Mouse (Mus musculus): Measurements from ENCODE around the gene Myo9a. TPM values are rescaled to one million over a fixed set of nuclear protein-coding genes. Genes with fewer than 3 reads are reported as not detected.
"Not testable (repeated sequence)": the region's sequence is repeated elsewhere in the genome, so short reads cannot be mapped to it uniquely, and the experiment has no call there.

Myo9a gene
- polyA plus RNA-seq, 1 experiment, result 23.8 TPM

DNA sequence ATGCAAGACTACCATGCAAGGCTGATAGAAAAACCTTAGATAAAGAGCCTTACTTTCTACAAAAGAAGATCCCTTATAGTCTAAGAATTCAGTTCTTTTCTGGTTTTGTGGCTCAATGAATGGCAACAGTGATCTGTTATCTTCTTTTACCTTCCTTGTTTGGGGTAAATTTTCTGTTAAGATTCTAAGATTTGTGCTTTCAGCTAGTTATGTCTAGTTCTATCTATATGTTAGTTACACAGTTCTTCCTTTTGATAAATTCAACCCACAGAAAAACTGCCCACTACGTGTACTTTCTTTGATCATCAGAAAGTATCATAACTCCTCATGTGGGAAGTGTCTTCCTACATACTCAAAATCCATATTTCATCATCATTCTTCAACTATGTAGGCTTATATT is 164.1 kb downstream of the Myo9a start:
- H3K4me3 ChIP-seq (ENCODE audit: insufficient read depth, low read length), result no peak overlapping the region
- H3K27ac ChIP-seq (ENCODE audit: insufficient read depth, low read length), result no peak overlapping the region
- no peak for TF ChIP-seq POLR2A (IDR thresholded peaks at IDR 0.05; ENCODE audit: extremely low read depth, insufficient read depth, low read length)
- no peak for TF ChIP-seq CTCF (IDR thresholded peaks at IDR 0.05; ENCODE audit: extremely low read depth, insufficient read depth, low read length)
- H3K4me1 ChIP-seq (ENCODE audit: control insufficient read depth, insufficient read depth, low read length), result no peaks in the 10 kb centered on the region

DNA sequence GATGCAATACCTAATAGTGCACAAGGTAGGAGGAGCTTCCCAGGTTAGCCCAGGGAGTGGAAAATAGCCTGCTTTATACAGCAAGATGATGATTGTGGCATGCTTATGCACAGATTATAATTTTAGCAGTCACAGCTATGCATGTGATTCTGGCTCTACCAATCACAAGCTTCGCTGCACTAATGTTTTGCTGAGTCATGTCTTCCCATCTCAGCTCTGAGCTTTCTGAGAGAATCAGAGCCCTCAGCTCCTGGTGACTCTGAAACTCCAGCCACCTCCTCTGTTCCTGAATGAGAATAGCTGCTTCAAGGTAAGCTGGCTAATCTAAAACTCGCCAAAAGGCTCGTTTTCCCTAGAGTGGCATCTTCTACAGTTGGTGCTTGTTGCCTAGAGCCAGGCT is 179.6 kb downstream of the Myo9a start:
- no peaks in the 10 kb centered on the region for H3K4me1 ChIP-seq (ENCODE audit: control insufficient read depth, insufficient read depth, low read length)
- H3K27ac ChIP-seq (ENCODE audit: insufficient read depth, low read length), result no peak overlapping the region
- no peak for TF ChIP-seq POLR2A (IDR thresholded peaks at IDR 0.05; ENCODE audit: extremely low read depth, insufficient read depth, low read length)
- no peak for TF ChIP-seq CTCF (IDR thresholded peaks at IDR 0.05; ENCODE audit: extremely low read depth, insufficient read depth, low read length)
- no peak overlapping the region for H3K4me3 ChIP-seq (ENCODE audit: insufficient read depth, low read length)

DNA sequence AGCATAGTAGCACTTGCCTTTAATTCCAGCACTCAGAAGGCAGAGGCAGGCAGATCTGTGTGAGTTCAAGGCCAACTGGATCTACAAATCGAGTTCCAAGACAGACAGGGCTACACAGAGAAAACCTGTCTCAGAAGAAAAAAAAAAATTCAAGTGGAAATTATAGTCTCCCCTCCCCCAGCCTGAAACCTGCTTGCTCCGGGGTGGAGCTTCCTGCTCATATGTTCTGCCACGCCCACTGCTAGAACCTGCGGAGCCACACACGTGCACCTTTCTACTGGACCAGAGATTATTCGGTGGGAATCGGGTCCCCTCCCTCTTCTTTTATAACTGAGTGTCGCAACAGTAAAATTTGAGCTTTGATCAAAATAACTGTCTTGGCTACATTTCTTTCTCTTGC is 185.2 kb downstream of the Myo9a start:
- not testable (repeated sequence) for H3K4me3 ChIP-seq (ENCODE audit: insufficient read depth, low read length); H3K4me1 ChIP-seq (ENCODE audit: control insufficient read depth, insufficient read depth, low read length); H3K27ac ChIP-seq (ENCODE audit: insufficient read depth, low read length)

GRCm38 (mm10) chr9:59938529-59938928 is 187.8 kb downstream of the Myo9a start:
- TF ChIP-seq CTCF (IDR thresholded peaks at IDR 0.05; ENCODE audit: extremely low read depth, insufficient read depth, low read length), result no peak
- no peak for TF ChIP-seq POLR2A (IDR thresholded peaks at IDR 0.05; ENCODE audit: extremely low read depth, insufficient read depth, low read length)
- H3K4me3 ChIP-seq (ENCODE audit: insufficient read depth, low read length), result no peak overlapping the region
- H3K4me1 ChIP-seq (ENCODE audit: control insufficient read depth, insufficient read depth, low read length), result no peaks in the 10 kb centered on the region
- H3K27ac ChIP-seq (ENCODE audit: insufficient read depth, low read length), result no peak overlapping the region

DNA sequence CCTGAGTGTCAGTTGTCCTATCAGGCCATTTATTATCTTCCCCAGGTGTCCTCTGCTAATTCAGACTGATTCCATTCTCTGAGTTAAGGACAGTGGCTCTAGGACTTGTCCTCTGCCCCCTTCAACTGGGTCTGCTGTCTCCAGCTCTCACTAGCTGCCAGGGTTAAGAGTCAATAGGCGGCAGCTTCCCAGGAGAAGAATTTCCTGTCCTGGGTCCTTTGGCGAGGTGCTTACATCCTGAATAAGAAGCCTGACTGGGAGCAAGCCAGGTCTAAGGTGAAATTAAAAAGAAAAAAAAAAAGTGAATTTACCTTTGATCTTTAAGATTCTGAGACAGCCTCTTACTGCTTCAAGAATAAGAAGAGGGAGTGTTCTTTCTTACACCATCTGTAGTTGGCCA is 189.0 kb downstream of the Myo9a start:
- no peaks in the 10 kb centered on the region for H3K4me1 ChIP-seq (ENCODE audit: control insufficient read depth, insufficient read depth, low read length)
- H3K4me3 ChIP-seq (ENCODE audit: insufficient read depth, low read length), result no peak overlapping the region
- no peak for TF ChIP-seq CTCF (IDR thresholded peaks at IDR 0.05; ENCODE audit: extremely low read depth, insufficient read depth, low read length)
- no peak for TF ChIP-seq POLR2A (IDR thresholded peaks at IDR 0.05; ENCODE audit: extremely low read depth, insufficient read depth, low read length)
- no peak overlapping the region for H3K27ac ChIP-seq (ENCODE audit: insufficient read depth, low read length)

DNA sequence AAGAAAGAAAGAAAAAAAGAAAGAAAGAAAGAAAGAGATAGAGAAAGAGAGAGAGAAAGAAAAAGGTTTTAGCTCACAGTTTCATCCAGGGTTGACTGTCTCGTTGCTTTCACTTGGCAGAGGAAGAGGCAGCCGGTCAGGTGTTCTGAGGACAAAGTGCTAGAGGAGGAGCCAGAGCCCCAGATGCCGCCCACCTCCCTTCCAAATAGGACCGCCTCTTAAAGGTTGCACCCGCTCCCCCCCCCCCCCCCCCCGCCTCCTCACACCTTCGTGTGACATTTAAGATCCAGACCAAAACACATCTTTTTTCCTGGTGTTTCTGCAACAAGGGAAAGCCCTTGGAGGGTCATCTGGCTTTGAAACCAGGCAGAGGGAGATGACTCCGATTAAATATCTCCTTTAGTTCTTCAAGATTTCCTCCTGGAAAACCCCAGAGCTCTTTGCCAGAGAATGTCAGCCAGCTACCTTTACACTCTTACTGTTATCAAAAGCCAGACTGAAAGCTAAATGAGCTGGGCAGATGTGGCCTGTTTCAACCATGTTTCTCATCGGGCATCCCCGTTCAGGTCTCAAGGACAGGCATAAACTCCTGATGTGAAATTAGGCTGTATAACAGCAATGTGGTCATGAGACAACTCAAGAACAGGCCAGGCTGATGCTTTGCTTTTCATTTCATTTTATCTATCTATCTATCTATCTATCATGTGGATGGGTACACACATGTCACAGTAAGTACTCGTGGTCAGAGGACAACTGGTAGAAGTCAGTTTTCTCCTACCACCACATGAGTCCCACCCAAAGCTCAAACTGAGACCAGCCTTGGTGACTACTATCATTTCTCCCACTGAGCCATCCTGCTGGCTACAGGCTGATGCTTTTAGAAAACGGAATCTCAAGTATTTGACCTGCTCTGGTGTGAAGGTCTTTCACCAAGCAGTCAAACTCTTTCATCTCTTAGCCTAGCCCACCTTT is 190.5 kb downstream of the Myo9a start:
- no peak overlapping the region for H3K4me3 ChIP-seq (ENCODE audit: insufficient read depth, low read length)
- no peaks in the 10 kb centered on the region for H3K4me1 ChIP-seq (ENCODE audit: control insufficient read depth, insufficient read depth, low read length)
- no peak overlapping the region for H3K27ac ChIP-seq (ENCODE audit: insufficient read depth, low read length)
- no peak for TF ChIP-seq POLR2A (IDR thresholded peaks at IDR 0.05; ENCODE audit: extremely low read depth, insufficient read depth, low read length)
- TF ChIP-seq CTCF (IDR thresholded peaks at IDR 0.05; ENCODE audit: extremely low read depth, insufficient read depth, low read length), result no peak

GRCm38 (mm10) chr9:59941885-59942350 is 191.2 kb downstream of the Myo9a start:
- Histone ChIP-seq H3K27ac (ENCODE audit: insufficient read depth, low read length) (no peak overlapping the region), H3K4me1 (ENCODE audit: control insufficient read depth, insufficient read depth, low read length) (no peaks in the 10 kb centered on the region), H3K4me3 (ENCODE audit: insufficient read depth, low read length) (no peak overlapping the region)
- TF ChIP-seq POLR2A (IDR thresholded peaks at IDR 0.05; ENCODE audit: extremely low read depth, insufficient read depth, low read length) (no peak), CTCF (IDR thresholded peaks at IDR 0.05; ENCODE audit: extremely low read depth, insufficient read depth, low read length) (no peak)

DNA sequence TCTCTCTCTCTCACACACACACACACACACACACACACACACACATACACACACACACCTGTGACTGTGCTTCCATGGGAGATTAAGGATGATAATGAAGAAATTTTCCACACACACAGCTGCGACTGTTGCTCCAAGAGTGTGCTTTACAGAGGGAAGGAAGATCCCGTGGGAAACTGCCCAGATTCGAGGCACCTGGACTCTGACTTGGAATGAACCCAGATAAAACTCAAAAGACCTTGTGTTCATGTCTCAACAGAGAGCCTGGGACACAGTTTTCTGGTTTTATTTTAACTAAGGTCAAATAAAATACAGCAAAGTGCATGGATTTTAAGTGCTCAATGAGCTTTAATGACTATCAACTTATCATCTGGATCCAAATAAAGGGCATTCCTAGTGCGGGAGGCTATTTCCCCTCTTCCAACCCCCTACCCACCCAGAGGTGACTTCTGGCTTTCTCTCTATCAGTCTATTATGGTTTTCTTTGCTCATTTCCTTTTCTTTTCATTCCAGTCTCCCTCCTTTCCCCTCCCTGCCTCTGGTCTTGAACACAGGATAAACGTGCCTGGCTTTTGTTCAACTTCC is 191.9 kb downstream of the Myo9a start:
- Histone ChIP-seq H3K4me1 (ENCODE audit: control insufficient read depth, insufficient read depth, low read length) (no peaks in the 10 kb centered on the region), H3K27ac (ENCODE audit: insufficient read depth, low read length) (no peak overlapping the region), H3K4me3 (ENCODE audit: insufficient read depth, low read length) (no peak overlapping the region)
- TF ChIP-seq CTCF (IDR thresholded peaks at IDR 0.05; ENCODE audit: extremely low read depth, insufficient read depth, low read length) (no peak), POLR2A (IDR thresholded peaks at IDR 0.05; ENCODE audit: extremely low read depth, insufficient read depth, low read length) (no peak)

GRCm38 (mm10) chr9:59943826-59944225 is 193.1 kb downstream of the Myo9a start:
- H3K27ac ChIP-seq (ENCODE audit: insufficient read depth, low read length), result no peak overlapping the region
- TF ChIP-seq CTCF (IDR thresholded peaks at IDR 0.05; ENCODE audit: extremely low read depth, insufficient read depth, low read length) (no peak), POLR2A (IDR thresholded peaks at IDR 0.05; ENCODE audit: extremely low read depth, insufficient read depth, low read length) (no peak)
- H3K4me1 ChIP-seq (ENCODE audit: control insufficient read depth, insufficient read depth, low read length), result no peaks in the 10 kb centered on the region
- no peak overlapping the region for H3K4me3 ChIP-seq (ENCODE audit: insufficient read depth, low read length)

DNA sequence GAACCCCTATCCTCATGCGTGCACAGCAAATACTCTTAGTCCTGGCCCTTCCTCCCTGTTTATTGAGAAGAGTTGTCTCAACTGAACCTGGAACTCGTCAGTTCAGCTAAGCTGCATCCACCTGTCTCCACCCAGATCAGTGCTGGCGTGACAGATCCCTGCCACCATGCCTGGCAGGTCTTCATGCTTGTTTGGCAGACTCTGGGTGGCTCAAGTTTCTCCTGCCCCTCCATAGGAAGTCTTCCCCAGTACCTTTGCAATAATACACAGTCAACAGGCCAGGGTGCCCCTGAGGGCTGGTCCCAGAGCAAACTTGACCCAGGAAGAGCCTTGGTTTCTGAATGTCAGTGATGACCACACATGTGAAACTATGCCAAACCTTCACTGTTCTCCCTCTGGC is 194.5 kb downstream of the Myo9a start:
- H3K4me1 ChIP-seq (ENCODE audit: control insufficient read depth, insufficient read depth, low read length), result no peaks in the 10 kb centered on the region
- TF ChIP-seq POLR2A (IDR thresholded peaks at IDR 0.05; ENCODE audit: extremely low read depth, insufficient read depth, low read length) (no peak), CTCF (IDR thresholded peaks at IDR 0.05; ENCODE audit: extremely low read depth, insufficient read depth, low read length) (no peak)
- no peak overlapping the region for H3K27ac ChIP-seq (ENCODE audit: insufficient read depth, low read length)
- H3K4me3 ChIP-seq (ENCODE audit: insufficient read depth, low read length), result no peak overlapping the region

All from cortical plate, adult 2 months (tissue).